Mouse (Mus musculus) MN1 (cell line): ENCODE data around the gene Fbxo2.
"Not testable (repeated sequence)": the region's sequence is repeated elsewhere in the genome, so short reads cannot be mapped to it uniquely, and the experiment has no call there.

ENCODE experiments used
- DNase-seq: peaks from one replicate; pipeline ENCODE4 v3.0.0-alpha.2; 2016; ENCODE audit warnings: low spot score

Gene Fbxo2

DNA sequence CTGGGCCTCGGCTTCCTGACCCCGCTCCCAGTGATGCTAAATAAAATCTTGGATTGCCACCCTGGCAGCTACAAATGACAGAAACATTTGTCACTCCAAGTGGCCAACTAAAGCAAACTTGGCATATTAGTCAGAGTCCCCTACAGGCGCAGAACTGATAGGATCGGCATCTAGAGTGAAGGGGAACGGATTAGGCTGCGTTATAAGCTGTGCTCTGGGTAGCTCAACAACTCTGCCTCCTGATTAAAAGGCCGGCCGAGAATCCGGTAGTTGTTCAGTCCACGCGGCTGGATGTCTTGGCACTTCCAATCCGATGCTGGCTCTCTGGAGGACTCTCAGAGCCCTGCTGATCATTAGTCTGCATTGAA is 14.1 kb downstream of the Fbxo2 start:
- DNase-seq: no peak

DNA sequence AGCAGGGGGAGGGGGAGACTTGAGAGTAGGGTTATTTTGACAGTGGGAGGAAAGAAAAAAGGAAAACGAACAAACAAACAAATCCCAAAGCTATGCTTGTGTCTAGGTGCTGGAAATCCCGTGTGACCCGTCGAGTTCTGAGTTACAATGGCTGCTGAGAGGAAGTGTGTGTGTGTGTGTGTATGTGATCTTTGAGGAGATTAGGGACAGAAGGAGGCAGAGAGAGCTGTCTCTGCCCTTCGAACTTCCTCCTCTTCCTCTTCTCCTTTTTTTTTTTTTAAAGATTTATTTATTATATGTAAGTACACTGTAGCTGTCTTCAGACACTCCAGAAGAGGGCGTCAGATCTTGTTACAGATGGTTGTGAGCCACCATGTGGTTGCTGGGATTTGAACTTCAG is 16.2 kb downstream of the Fbxo2 start:
- not testable (repeated sequence) for DNase-seq

DNA sequence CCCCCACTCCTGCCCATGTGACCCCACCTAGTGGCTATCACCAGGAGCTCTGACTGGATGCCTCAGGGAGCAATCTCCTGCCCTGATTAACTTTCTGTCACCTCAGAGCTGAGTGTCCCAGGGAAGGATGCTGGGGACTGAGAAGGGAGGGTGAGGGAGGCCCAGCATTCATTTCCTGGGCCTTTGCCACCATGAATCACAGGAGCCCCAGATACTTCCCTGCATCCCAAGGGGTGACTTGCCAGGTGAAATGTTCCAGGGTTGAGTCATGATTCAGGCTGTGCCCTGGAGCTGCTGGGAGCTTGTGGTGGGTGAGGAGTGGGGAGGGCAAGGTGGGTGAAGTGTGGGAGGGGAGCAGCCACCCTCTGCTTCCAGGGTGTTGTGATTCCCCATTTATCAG is 17.3 kb downstream of the Fbxo2 start:
- no peak for DNase-seq

DNA sequence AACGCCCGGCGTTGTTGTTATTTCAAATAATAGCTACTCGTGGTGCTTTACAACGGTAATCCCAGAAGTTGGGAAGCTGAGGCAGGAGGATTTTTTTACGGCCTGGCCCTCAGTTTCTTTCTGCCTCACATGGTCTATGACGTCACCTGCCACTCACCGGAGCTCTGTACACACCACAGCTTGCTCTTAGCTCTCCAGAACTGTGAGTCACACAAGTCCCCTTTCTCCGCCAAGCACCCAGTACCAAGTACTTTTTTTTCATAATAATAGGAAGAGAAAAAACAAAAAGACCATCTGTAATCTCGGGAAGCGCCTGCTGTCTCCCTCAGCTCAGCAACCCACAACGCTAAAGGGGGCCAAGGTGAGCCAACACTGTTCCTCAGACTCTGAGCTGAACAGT is 21.1 kb downstream of the Fbxo2 start:
- no peak for DNase-seq

DNA sequence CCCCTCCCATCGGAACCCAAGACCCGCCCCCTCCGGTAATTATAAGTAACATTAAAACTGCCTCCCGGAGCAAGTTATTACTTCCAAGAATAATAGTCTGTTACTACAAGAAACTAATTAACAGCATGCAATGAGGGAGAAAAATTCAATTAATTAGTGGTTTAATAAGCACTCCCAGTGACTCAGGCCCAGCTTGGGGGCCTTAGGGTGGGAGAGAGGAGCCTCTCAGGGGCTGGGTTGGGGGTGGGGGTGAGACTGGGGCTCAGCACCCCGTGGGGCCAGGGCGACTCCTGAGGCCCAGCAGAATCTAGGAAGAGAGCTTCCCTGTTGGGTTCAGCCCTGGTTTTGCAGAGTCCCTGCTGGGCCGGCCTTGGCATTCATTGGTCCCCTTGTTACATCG is 21.9 kb downstream of the Fbxo2 start:
- no peak for DNase-seq

DNA sequence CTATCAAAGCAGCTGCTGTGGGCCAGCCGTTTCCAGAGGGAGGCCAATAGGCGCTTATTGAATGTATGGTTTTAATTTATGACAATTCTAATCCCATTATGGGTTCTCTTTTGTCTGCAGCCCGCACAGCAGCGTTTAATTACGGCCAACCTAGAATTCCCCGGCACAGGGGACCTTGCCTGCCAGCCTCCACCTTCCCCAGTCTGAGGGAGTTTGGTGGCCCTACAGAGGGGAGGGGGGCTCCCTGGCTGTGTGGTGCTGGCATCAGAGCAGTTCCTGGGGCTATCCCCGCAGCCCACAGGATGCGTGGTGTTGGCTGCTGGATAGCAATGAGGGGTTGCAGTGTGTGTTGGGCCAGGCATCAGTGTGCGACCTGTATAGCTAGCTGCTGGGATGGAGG is 24.1 kb downstream of the Fbxo2 start:
- DNase-seq: no peak

DNA sequence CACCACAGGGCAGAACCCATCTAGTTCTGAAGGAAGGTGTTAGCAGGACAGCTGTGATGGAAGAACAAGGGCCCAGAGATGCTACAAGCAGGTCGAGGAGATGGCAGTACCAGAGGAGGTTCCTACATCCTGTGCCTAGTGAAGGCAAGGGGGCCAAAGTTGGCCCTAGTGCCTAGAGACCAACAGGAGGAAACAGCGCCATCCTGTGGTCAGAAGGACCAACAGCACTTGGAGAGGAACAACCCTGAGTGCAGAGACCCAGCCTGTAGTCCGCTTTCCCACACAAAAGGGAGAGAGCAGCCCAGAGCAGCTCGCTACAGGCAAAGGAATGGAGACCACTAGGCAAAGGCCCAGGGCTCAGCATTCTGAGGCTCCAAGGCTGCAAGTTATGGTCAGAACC is 25.4 kb downstream of the Fbxo2 start:
- DNase-seq: no peak

DNA sequence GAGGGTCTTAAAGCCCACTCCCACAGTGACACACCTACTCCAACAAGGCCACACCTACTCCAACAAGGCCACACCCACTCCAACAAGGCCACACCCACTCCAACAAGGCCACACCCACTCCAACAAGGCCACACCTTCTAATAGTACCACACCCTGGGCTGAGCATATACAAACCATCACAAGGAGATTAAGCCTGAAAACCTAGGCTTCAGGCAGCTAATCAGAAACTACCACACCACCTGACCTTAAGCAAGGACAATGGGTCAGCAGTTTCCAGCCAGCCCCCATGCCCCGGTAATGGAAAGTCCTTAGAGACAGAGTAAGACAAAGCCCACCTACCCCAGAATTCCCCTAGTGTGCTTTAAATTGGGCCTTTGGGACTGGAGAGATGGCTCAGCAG is 28.3 kb downstream of the Fbxo2 start:
- DNase-seq: not testable (repeated sequence)

DNA sequence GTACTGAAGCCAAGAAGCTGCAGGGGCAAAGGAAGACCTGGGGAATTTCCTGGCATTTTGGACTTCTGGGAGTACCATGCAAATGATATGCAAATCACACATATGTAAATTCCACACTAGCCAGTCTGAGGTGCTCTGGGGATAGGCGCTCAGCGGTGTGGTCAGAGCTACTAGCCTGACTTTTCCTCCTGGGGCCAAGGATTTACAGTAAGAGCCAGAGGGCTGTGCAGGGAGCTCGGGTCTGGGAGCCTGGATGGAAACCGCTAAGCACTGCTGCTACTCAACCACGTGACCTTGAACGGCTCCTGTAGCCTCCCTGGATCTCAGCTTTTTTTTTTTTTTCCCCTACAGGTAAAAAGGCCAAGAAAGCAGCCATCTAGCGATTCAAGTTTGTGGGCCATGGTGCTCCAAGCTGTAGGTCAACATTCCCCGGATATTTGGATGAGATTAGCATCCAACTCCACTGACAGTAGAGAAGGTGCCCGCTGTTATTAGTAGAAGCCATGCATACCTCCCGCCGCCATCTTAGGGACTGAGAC is 32.4 kb downstream of the Fbxo2 start:
- DNase-seq: no peak

DNA sequence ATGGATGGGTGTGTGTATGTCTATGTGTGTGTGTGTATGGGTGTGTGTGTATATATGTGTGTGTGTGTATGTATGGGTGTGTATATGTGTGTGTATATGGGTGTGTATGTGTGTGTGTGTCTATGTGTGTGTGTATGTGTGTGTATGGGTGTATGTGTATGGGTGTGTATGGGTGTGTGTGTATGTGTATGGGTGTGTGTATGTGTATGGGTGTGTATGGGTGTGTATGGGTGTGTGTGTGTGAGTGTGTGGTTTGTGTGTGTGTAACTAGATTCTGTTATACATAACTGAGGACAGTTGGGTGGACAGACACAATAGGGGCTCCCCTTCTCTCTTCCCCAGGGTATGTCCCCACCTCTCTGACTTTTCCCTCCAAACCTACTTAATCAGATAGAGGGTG is 34.0 kb downstream of the Fbxo2 start:
- DNase-seq: no peak

DNA sequence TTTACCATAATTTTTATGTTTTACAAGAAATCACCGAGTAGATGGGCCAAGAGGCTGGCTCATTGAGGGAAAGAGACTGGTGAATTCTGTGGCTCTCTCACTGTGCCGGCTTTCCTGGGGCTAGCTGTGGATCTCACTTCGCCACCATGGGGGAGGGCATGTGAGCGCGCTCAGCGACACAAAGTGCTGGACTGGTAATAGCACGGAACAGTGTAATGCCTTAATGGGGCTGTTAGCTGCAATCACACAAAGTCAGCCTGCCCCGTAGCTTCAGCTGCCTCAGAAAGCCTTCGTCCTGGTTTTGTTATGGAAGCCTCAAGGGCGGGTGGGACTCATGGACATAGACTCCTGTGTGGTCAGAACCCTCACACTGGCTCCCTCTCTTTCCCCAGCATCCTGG is 38.3 kb downstream of the Fbxo2 start:
- no peak for DNase-seq

DNA sequence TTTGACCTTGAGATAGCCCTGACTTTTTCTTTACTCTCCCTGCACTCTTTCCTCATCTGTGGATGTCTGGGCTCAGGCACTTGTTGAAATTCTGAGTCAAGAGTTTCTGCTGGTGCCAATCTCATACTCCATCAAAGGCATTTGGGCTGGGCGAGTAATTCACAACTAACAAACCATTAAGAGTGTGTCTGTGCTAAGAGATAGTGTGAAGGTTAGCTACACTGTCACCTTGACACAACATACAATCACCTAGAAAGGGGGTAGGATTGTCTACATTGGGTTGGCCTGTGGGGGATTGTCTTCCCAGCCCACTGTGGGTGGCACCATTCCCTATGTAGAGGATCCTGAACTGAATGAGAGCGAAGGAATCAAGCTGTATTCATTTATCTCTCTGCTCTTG is 43.1 kb downstream of the Fbxo2 start:
- no peak for DNase-seq

DNA sequence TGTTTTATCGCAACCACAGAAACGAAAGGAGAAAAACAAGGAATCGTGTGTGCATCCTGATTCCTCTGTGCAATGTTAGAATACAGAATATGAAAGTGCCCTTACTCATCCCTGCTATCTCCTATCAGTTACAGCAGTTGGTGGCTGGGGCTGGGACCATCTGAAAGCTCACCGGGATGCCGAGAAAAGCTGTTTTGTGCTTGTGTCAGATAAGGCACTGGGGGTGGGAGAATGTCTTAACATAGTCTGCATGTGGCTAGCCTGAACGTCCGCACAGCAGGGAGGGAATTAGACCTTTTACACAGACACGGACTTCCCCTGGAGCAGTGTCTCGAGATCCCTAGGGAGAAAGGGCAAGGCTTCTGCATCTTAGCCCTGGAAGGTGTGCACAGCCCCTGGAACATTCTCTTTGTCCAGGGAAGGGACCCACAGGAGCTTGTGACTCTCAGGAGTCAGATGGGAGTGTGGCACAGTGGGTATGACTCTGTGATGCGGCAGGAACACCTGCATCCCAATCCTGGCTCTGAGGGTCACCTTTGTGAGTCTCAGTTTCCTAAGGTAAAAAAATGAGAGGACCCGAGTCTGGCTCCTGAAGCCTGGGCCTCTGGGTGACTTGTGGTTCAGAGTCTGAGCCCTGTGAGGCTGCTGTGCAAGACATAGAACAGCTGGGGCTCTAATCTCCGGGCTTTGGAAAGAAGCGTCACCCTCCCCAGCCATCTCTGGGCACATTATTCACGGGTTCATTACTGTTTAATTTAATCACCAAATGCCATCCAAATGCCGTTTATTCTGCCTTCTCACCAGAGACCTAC is 43.8 kb downstream of the Fbxo2 start:
- peak; percentile 36 for DNase-seq

DNA sequence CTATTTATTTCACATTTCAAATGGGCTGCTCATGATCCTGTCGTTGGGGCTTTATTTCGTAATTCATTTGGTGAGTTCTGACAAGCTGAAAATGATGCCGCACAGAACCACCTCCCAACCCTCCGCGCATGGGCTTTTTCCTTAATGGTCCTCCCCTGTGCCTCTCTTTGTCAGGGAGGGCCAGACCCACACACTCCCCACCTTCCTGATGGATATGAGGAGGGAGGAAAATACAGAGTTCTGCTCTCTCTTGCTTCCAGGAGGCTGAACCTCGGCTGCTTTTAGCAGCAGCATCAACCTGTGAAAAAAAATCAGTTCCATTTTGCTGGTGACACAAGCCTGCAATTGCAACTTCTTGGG is 44.4 kb downstream of the Fbxo2 start:
- DNase-seq: no peak

DNA sequence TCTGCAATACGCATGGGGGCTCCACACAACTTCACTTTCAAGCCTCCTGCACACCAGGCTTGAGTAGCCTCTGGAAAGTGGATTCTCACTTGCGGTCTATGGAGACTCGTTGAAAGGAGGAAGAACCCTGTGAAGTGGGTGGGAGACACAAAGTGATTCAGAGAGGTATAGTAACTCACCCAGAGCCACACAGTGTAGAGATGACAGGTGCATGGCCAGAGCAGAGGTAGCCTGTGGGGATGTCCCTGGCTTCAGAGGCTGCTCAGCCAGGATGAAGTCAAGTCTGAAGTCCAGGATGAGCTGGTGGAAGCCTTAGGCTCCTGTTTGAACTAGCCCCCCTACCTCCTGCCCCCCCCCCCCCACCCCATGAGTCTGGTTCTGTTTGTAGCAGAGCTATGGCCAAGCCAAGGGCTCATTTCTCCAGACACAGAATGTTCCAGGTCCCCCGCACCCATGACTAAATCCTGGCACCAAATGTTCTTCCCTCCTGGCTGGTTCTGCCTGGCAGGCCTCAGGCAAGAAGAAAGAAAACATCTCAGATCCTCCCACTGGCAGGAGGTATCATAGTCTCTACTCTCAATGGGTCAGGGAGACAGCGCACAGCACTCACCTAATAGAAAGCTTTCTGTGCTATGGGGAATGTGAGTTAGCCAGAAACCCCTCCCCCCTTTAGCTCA is 54.2 kb downstream of the Fbxo2 start:
- no peak for DNase-seq

DNA sequence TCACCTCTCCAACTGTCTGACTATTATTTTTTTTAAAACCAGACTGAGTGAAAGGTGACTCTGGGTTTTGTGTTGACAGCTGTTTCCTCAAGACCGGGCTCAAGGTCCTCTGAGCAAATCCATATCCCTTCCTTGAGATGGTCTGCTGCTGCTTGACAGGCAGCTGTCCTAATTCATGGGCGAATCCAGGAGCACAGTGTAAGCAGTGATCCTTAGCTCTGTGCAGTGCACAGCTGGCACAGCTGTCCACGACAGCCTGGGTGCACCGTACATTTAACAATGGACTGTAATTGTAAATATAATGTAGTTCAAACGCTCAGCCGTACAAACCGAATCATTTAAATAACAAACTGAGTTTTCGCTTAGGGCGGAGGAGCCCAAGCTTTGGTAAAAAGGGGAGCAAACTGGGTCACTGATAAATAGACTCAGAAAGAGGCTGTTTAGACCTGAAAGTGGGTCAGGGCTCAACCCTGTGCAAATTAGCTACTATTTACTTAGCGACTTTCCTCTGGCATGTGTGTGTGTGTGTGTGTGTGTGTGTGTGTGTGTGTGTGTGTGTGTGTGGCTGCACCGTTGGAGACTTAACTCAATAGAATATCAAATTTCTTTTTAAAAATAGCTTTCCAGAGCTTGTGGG is 55.0 kb downstream of the Fbxo2 start:
- no peak for DNase-seq
